Mouse (Mus musculus) NIH3T3 (cell line): ENCODE measurements around the gene Ercc6l2.
A peak's percentile ranks its signal among the peaks of the same experiment; 100 is the strongest.
"Not testable (repeated sequence)": the region's sequence is repeated elsewhere in the genome, so short reads cannot be mapped to it uniquely, and the experiment has no call there.

Source experiments
- DNase-seq: peaks from one replicate; pipeline ENCODE4 v3.0.0-alpha.2; 2012; ENCODE audit warnings: low read depth

Ercc6l2 gene

DNA sequence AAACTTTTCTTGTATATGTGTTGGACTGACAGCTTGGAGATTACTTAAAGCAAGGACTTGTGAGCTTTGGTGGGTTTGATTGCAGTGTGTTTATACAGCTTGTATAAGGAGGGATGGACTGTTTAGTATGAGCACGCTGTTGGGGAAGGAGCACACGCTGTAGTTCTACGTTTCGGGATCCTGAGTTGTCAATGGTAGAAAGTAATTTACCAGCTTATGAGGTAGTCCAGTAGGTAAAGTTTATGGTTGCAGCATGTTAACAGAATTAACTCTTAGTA lies 64.8 kb downstream of the Ercc6l2 start:
- DNase-seq = no peak

DNA sequence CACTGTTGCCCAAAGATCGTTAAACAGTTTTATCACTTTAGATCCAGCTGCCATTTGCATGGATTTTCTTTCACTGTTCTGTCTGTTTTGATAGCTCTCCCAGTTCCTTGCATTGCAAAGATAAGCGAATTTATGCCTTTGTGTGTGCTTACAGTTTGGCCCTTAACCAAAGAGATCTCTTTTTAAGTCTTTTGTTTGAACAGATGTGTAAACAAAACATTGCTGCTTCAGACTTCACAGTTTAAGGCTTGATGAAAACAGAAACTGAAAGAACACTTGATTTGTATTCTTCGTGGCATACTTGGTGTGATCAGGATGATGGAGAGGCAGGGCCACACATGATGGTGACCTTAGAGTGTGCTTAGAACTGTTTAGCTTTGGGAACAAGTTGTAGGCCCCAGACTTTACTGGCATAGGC lies 70.5 kb downstream of the Ercc6l2 start:
- DNase-seq = no peak

DNA sequence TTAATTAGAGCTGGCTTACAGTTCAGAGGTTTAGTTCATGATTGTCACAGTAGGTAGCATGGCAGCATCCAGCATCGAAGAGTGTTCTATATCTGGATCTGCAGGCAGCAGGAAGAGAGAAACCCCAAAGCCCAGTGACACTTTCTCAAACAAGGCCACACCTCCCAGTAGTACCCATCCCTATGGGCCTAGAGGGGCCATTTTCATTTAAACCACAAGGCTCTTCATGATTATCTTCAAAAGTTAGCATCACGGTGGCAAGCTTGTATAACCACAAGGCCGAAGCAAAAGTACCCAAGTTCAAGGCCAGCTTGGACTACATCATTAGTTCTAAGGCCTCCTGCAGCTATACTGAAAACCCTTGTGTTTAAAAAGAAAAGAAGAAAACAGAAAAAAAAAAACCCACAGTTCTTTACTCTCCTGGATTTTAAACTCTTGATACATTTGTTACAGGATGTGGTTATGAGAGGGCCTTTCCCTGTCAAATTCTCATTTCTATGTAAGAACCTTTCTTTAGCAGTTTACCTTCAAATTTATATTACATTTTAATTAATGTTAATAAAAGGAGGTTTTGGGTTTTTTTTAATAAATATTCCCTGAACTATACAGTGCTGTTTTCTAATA lies 71.5 kb downstream of the Ercc6l2 start:
- DNase-seq = no peak

DNA sequence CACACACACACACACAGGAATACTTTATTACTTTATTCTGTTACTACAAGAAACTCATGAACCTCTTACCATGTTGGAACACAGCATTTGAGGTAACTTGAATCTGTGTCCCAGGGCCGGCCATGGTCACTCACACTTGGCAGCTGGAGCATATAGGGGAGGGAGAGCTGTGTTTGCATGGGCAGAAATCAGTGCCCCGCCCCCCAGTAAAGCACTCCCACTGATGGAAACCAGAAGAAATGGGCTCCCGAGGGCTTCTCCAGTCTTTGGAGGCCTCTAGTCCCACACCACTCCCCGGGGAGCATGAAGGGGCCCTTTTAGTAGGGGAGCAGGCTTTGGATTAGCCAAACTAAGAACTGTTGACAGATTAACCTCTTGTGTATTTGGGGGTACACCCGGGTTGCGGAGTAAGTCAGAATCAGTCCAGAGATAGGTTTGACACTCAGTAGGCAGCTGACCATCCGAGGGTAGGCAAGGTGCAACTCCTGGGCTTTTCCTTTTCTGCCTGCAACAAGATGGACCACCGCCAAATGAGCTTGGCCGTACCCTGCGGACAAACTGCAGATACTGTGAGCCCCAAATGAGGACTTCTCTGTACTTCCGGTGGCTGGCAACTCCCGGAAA lies 85.8 kb downstream of the Ercc6l2 start:
- no peak for DNase-seq

DNA sequence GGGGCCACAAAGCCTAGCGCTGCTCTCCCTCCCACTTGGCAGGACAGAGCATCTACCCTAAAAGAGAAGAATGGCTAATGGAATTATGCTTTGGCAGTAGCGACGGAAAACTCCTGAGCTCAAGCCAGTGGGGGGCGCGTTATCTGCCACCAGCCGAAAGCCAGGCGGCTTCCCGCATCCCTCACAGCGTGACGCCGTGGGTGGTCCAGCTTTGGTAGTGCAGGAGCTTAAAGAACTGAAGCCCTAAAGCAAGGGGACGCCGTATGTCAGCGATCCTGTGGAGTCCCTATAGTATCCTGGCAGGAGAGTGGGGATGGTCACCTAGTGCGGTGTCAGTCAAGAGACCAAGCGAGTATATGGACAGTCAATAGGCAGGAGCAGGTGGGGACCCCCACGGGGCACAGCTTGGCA lies 86.3 kb downstream of the Ercc6l2 start:
- DNase-seq = no peak

DNA sequence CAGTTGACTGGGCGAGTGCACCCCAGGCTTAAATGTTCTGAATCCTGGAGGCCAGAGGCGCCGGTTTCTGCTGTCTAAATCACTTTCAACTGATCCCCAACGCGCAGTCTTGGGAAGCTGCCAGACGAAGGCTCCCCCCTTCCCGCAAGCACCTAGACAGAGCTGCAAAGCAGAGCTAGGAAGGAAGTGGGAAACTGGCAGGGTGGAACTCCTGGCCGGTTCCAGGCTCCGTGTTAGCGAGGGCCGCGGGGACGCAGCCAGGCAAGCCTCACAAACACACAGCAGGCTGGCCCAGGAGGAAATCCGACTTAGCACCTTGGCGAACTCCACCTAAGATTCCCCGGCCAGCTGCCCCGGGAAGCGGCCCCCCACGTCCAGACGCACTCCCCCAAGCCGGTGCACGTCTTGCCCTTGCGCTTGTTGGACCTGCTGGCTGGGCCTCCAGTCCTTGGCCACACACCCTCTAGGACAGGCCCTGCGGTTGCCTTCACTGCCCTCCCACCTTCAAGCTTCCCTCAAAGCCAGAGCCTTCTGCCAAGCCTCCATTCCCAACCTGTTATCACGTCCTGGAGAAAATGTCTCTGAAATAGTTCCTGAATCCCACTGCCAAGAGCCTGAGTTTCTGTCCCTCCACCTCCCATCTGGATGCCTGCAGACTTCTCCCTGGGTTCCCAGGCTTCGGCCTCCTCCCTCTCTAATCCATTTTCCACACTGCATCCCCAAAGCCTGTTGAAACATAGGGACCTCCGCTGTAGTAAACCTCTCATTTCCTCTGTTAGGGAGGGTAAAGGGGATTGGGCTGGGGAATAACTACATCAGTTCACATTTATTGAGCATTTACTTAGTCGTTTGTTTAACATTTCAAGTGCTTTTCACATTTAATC lies 86.9 kb downstream of the Ercc6l2 start:
- DNase-seq = no peak

DNA sequence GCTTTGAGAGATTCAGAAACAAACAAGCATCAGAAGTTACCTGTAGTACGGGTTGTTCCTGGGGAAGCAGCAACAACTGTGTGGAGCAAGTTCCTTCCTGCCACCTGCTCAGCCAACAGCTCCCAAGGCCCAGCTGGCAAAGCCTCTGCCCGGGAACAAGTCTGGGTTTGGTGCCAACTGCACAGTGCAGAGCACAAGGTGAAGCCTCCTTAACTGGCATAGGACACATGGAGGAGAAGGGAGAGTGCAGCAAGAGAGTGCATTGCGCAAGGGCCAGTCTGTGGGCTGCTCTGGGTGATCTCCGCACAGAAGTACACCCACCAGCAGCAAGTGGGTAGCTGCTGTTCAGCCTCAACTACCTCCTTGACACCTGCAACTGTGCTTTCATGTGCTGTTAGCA lies 91.5 kb downstream of the Ercc6l2 start:
- DNase-seq = no peak

DNA sequence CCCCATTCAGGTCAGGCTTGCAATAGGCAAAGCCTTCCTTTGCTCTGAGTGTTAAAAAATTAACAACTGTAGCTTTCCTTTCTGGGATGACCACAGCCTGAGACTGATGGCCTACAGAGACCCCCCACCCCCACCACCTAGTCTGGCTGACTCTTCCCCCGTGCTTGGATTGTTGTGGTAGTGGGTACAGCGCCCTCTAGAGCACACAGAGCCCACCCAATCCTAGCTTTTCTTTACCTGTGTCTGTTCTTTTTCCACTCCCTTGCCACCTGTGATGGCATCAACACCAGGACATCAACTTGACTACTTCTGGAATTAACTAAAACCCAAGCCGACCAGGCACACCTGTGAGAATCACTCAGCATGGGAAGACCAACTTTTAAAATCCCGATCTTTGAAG lies 92.4 kb downstream of the Ercc6l2 start:
- no peak for DNase-seq

DNA sequence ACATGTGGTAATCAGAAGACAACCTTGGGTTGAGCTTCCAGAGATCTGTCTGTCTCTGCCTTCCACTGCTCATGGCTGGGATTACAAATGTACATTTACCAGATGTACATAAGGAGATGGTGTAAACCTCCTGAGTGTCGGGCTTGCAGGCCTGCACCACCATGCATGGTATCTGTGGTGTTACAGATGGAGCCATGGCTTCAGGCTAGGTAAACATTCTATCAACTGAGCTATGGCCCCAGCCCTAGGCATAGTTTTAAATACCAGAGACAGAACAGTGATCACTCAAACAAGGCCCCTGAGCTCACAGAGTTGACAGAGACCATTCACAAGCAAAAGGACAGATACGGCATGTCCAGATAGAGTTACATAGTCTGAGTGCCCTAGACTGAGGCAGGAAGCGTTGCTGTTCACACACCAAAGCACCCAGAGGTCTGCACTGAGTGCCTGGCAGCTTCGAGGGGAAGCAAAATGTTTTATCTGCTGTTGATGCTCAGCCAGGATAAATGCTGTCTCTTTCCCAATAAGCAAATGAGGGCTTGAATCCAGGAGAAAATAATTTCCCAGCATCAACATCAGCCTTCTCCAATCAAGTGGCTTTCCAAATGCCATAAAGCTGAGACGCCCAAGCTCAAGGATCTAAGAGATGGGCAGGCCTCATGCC lies 95.2 kb downstream of the Ercc6l2 start:
- peak; percentile 32 for DNase-seq

DNA sequence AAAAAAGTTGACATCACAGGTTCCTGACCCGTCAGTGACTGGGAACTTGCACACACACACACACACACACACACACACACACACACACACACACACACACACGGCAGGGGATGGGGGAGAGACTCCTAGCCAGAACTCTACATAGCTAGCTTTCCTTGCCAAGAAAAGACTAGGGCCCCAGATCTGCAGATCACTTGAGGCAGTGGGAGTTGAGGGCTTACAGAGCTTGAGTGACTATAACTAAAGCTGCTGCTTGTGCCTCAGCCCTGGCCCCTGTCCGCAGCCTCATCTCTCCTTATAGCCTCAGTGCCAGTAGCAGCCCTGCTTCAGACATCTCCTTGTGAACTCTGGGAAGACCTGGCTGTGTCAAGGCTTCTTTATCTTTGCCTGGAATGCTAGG lies 96.6 kb downstream of the Ercc6l2 start:
- DNase-seq = no peak

DNA sequence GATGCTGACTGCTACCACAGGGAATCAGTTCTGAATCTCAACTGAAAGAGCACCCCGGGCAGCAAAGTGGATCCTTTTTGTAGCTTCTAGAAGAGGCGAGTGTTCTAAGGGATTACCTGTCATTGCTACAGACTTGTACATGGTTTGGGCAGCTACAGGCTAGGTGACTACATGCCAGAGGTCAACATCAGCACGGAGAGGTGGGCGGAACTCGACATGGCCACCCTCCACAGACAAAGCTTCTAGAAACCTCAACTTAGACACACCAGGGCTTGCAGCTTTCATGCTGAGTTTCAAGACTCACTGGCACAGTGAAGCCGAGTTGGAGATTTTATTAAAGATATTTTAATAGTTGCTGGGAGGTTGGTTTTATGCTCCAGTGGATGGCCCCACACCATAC lies 98.1 kb downstream of the Ercc6l2 start:
- no peak for DNase-seq

DNA sequence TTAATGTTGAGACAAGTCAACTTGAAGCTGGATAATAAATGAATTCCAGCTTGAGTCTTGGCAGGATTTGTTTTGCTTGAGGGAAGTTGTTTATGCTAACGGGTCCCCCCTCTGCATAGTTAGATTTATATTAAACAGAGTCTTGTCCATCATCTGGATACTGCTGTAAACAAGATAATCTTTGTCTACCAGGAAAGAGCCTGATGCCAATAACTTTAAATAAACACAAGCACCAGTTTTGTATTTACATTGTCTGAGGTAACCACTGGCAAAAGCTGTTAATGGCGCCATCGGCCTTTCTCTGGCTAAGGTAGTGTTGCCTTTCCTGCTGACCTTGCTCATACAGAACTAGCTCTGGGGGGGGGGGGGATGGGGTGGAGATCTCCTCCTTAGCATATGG lies 100.1 kb downstream of the Ercc6l2 start:
- peak; percentile 64 for DNase-seq

DNA sequence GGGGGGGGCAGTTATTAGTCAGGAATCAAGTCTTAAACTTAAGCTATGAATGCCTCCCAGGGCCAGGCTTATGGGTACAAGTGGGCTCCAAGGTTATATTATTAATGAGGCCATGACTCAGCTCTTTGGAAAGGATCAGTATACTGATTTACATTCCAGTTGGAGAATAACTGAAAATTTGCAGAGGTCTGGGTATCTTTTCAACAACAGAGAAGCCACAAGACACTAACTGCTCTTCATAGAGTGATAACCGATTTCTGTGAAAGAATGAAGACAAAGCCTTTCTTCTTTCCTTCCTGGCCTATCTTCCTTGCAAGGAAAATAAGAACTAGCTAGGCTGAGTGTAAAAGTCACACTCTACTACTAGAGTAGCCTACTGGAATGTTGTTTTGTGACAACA lies 100.6 kb downstream of the Ercc6l2 start:
- no peak for DNase-seq

DNA sequence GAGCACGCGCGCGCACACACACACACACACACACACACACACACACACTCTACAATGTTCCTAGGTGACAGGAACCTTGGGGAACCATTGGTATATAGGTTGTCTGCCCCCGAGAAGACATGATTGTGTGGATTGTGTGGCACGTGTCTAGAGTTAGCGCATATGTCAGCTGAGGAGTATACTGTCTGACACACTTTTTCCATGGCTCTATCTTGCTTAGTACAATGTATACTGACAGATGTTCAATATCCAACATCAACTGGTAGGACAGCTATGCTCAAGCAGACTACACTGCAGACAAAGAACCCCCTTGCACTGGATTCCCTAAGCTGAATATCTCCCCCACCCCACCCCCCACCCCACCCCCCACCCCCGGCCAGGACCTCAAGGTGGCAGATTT lies 101.5 kb downstream of the Ercc6l2 start:
- DNase-seq = no peak

DNA sequence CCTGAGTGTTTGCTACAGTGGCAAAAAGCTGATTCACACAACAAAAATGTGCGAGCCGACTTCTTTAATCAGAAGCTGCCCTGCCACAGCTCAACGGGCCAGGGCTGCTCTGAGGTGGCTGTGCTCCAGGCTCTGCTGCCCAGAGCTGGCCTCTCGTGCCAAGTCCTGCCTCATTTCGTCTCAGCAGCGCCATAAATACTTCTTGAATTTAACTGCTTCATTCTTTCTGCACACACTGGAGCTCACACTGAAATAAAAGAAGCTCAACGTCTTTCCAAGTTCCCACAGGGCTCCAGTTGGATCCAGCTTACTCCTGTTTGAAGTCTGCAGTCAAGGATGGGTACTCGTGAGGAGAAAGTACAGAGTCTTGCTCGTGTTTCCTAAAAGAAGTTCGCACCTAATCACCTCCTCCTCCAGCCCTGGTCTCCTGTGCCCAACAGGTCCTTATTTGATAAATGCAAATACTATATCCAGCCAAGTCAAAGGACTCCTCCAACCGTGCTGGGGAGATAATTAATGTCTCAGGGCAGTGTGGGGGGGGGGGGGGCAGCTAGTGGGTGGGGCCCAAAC lies 102.2 kb downstream of the Ercc6l2 start:
- peak; percentile 85 for DNase-seq

DNA sequence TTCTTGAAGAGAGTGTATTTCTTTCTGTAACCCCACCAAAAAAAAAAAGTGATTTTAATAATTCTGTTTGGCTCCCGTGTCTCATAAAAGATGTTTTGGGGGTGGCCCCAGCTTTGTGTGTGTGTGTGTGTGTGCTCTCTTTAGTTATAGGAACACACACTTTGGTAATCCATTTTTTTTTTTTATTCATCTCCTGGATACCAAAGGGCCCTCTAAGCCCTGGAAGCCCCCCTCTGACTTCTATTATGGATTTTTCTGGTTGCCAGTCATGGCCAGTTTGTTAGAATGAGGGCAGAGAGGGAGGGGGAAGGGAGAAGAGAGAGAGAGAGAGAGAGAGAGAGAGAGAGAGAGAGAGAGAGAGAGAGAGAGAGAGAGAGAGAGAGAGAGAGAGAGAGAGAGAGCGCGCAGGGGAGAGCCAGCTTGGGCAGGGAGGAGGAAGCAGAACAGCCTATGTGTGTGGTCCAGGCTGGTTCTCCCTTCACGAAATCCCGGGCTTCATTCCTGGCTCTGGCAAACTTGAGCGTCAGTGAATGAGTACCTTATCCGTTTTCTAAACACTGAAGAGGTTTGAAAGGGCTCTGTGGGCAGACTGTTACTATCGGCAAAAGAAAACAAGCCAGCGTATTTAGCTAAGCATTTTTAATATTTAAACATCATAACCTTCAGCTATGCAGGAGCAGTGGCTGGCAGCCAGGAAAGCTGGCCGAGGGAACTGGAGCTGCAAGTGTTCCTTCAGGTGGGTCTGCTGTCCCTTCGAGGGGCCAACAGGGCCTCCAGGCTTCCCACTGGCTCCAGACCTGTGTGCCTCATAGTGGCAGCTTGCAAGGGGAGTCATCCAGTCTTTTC lies 103.0 kb downstream of the Ercc6l2 start:
- DNase-seq = peak; percentile 23

DNA sequence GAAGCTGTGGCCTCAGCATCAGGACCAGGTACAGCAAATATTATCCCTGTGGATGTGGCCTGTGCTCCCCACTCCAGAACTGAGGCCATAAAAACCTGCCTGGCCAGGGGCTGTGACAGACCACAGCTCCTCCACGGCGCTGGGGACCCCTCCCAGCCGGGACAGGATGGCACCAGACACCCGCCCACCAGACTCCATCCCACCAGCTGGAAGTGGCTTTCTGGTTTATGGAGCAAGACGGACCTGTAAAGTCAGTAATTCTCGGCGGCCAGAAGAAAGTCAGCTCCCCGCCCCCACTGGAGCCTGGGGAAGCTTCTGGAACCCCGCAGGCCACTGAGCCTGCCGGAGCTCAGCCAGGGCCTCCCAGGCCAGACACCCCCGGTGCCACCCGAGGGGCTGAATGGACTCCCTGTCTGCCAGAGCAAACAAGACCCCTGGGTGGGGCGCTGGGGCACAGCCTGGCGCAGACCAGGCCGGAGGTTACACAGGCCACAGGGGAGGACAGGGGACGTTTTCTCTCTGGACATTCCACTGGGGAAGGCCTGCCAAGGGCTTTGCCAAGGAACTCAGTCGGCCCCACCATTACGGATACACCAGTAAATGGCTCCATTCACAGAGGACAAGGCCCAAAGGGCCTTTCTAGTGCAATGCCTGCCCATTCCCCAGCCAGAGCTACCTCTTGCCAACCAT lies 103.8 kb downstream of the Ercc6l2 start:
- DNase-seq = no peak

DNA sequence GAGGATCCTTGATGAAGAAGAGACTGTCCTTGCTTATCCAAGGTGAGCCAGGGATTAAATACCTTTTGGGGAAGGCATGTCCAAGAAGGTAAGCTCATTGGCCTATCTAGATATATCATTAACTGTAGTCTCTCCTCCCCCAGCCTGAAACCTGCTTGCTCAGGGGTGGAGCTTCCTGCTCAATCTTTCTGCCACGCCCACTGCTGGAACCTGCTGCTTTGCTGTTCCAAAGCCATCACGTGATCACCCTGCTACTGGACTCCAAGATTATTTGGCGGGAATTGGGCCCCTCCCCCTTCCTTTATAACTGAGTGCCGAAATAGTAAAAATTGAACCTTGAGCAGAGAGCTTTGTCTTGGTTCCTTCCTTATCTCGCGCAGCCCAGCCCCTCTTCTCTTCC lies 109.0 kb downstream of the Ercc6l2 start:
- DNase-seq = not testable (repeated sequence)

DNA sequence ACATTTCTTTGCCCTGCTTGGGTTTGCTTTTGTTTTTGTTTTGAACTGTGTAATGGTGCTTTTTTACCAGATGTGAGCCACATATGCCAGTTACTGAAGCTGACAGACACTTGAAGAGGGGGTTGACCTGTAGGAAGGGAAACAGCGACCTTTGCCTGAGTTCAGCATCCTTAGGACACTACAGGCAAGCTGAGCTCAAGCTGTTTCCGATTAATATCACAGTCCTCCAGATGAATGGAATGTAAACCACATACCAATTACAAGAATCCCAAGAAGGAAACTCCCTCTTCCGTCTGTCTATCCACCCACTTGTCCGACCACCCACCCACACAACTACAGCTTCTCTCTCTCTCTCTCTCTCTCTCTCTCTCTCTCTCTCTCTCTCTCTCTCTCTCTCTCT lies 112.3 kb downstream of the Ercc6l2 start:
- DNase-seq = peak; percentile 6

DNA sequence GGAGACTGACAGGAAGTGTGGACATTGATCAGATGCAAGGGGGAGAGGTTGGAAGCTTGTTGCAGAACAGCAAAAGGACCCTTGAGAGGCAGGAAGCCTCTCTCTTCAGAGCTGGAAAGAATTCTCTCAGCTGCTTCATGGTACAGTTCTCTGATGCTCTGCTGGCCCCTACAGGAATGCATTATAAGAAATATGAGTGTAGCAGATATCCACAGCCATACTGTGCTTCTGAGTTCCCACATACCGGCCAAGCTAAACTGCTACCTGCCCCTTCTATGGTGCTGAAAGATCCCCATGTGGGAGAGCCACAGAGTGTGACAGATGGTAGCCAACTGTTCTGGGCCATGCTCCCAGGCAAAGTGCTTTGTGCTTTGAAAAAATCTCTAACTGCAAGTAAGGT lies 114.3 kb downstream of the Ercc6l2 start:
- DNase-seq = peak; percentile 54

DNA sequence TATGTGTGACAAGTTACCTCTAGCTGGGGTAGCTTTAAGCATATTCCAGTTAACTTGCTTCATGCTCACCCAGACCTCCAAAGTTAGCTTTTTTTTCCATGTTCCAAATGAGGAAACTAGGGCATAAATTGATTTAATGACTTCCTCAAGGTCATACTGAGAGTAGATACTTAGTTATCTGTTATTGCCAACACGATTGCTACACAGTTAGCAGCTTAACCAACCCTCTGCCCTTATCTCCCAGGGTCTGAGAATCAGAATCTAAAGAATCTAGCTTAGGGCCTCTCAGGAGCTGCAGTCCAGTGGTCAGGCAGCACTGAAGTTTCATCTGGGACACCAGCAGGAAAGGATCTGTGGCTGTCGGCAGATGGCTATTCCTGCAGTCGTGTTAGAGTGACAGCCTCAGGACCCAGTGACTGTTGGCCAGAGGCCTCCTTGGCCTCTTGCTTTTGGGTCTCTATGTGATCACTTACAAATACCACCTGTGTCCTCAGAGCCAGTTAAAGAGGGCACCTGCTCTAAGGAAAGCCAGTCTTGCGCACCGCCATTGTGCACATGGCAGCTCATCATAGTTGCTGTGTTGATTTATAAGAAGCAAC lies 115.0 kb downstream of the Ercc6l2 start:
- no peak for DNase-seq
